Mouse (Mus musculus) CD4-positive naive resting alpha-beta T cell, adult 76 days (primary cell): Measurements from ENCODE around the gene Immt. TPM values are rescaled to one million over a fixed set of nuclear protein-coding genes. Genes with fewer than 3 reads are reported as not detected.

Source experiments
- total RNA-seq: library from RNA; stranded (reverse); gene quantifications from one replicate; pipeline ENCODE4 v1.2.4, GENCODE M21; 2023

Gene Immt
- total RNA-seq, result 78.3 TPM

GRCm38 (mm10) chr6:71830690-71831580 is at the start of gene Immt:
Gene Immt, plus strand, starts transcription at chr6:71831331.

GRCm38 (mm10) chr6:71826869-71827268 is 4.3 kb upstream of the Immt start, which contains the start of gene Mrpl35:
Gene Mrpl35, minus strand, starts transcription at chr6:71826969.

GRCm38 (mm10) chr6:71908481-71909381 is 77.6 kb downstream of the Immt start, which contains the start of the genes Ptcd3 and Polr1a:
Gene Ptcd3, minus strand, starts transcription at chr6:71908750.
Gene Polr1a, plus strand, starts transcription at chr6:71909053.

Other genes starting within 250 kb of the Immt start
- gene Kdm3a, start 198.3 kb upstream of the Immt start, total RNA-seq, result 209 TPM
- gene Reep1, start 123.8 kb upstream of the Immt start, total RNA-seq, result 0.32 TPM
- gene Mrpl35, start 4.4 kb upstream of the Immt start, total RNA-seq, result 24.8 TPM
- 132 TPM for gene Ptcd3, start 77.4 kb downstream of the Immt start, total RNA-seq
- gene Polr1a, start 77.7 kb downstream of the Immt start, total RNA-seq, result 89.2 TPM